Mouse (Mus musculus) granulocyte monocyte progenitor cell, adult 5-6 weeks (primary cell): Measurements from ENCODE around the gene Tprn. TPM values are rescaled to one million over a fixed set of nuclear protein-coding genes. Genes with fewer than 3 reads are reported as not detected.

Experiments used
- total RNA-seq, 2 experiments: library from RNA; stranded (forward) in 1 of 2; stranded (reverse) in 1 of 2; fragments of 200-712, 200-1000 nt in 1 of 2; fragments of >200 nt in 1 of 2; fragmentation: Nextera tagmentation in 1 of 2; gene quantifications; 2 replicates each; pipeline ENCODE4 v1.2.3; 2014 to 2017

Gene Tprn
- total RNA-seq, 2 experiments from 2014 or later, result 7.1 to 15.0 TPM

Other genes with a start within 250 kb of the Tprn start
Only the 30 nearest of the 34 such genes appear.
- not detected in 2 replicates for gene Entpd8, start 182.3 kb upstream of the Tprn start, total RNA-seq (2014; fragmentation: Nextera tagmentation)
- not detected in 2 replicates for gene Entpd8, start 182.3 kb upstream of the Tprn start, total RNA-seq (2017)
- 1.3 TPM in 1 of 2 replicates, not detected in the other for gene Noxa1, start 167.5 kb upstream of the Tprn start, total RNA-seq (2014; fragmentation: Nextera tagmentation)
- gene Noxa1, start 167.5 kb upstream of the Tprn start, total RNA-seq (2017), result not detected in 2 replicates
- gene Nrarp, start 81.9 kb upstream of the Tprn start, total RNA-seq (2014; fragmentation: Nextera tagmentation), result 0.62 TPM in 1 of 2 replicates, not detected in the other
- 0.39 and 0.72 TPM in 2 replicates for gene Nrarp, start 81.9 kb upstream of the Tprn start, total RNA-seq (2017)
- gene Tor4a, start 65.7 kb upstream of the Tprn start, total RNA-seq (2014; fragmentation: Nextera tagmentation), result 14.6 and 20.2 TPM in 2 replicates
- 14.7 and 16.4 TPM in 2 replicates for gene Tor4a, start 65.7 kb upstream of the Tprn start, total RNA-seq (2017)
- 58.5 and 79.5 TPM in 2 replicates for gene Nelfb, start 51.1 kb upstream of the Tprn start, total RNA-seq (2014; fragmentation: Nextera tagmentation)
- 33.7 and 81.1 TPM in 2 replicates for gene Nelfb, start 51.1 kb upstream of the Tprn start, total RNA-seq (2017)
- gene Stpg3, start 48.0 kb upstream of the Tprn start, total RNA-seq (2014; fragmentation: Nextera tagmentation), result not detected in 2 replicates
- gene Stpg3, start 48.0 kb upstream of the Tprn start, total RNA-seq (2017), result not detected in 2 replicates
- gene Fam166a, start 43.9 kb upstream of the Tprn start, total RNA-seq (2014; fragmentation: Nextera tagmentation), result not detected in 2 replicates
- gene Fam166a, start 43.9 kb upstream of the Tprn start, total RNA-seq (2017), result not detected in 2 replicates
- gene Tubb4b, start 37.9 kb upstream of the Tprn start, total RNA-seq (2014; fragmentation: Nextera tagmentation), result 180 and 327 TPM in 2 replicates
- 560 and 623 TPM in 2 replicates for gene Tubb4b, start 37.9 kb upstream of the Tprn start, total RNA-seq (2017)
- gene Slc34a3, start 28.3 kb upstream of the Tprn start, total RNA-seq (2014; fragmentation: Nextera tagmentation), result not detected in 2 replicates
- gene Slc34a3, start 28.3 kb upstream of the Tprn start, total RNA-seq (2017), result not detected in 2 replicates
- not detected in 2 replicates for gene Rnf224, start 25.8 kb upstream of the Tprn start, total RNA-seq (2014; fragmentation: Nextera tagmentation)
- gene Rnf224, start 25.8 kb upstream of the Tprn start, total RNA-seq (2017), result not detected in 2 replicates
- gene Rnf208, start 20.4 kb upstream of the Tprn start, total RNA-seq (2014; fragmentation: Nextera tagmentation), result 0.58 TPM in 1 of 2 replicates, not detected in the other
- not detected in 2 replicates for gene Rnf208, start 20.4 kb upstream of the Tprn start, total RNA-seq (2017)
- gene Cysrt1, start 20.2 kb upstream of the Tprn start, total RNA-seq (2014; fragmentation: Nextera tagmentation), result not detected in 2 replicates
- gene Cysrt1, start 20.2 kb upstream of the Tprn start, total RNA-seq (2017), result not detected in 2 replicates
- gene AL732309.1, start 15.8 kb upstream of the Tprn start, total RNA-seq (2014; fragmentation: Nextera tagmentation), result 5.2 and 16.1 TPM in 2 replicates
- 5.6 and 7.4 TPM in 2 replicates for gene AL732309.1, start 15.8 kb upstream of the Tprn start, total RNA-seq (2017)
- 6.7 and 17.4 TPM in 2 replicates for gene Tmem203, start 7.2 kb upstream of the Tprn start, total RNA-seq (2014; fragmentation: Nextera tagmentation)
- 6.1 and 11.2 TPM in 2 replicates for gene Tmem203, start 7.2 kb upstream of the Tprn start, total RNA-seq (2017)
- gene Ssna1, start 9.8 kb downstream of the Tprn start, total RNA-seq (2014; fragmentation: Nextera tagmentation), result 120 TPM in 2 replicates
- gene Ssna1, start 9.8 kb downstream of the Tprn start, total RNA-seq (2017), result 52.7 and 84.1 TPM in 2 replicates
- 34.7 and 46.0 TPM in 2 replicates for gene Anapc2, start 9.9 kb downstream of the Tprn start, total RNA-seq (2014; fragmentation: Nextera tagmentation)
- 17.8 and 35.7 TPM in 2 replicates for gene Anapc2, start 9.9 kb downstream of the Tprn start, total RNA-seq (2017)
- not detected in 2 replicates for gene Tmem210, start 25.5 kb downstream of the Tprn start, total RNA-seq (2014; fragmentation: Nextera tagmentation)
- gene Tmem210, start 25.5 kb downstream of the Tprn start, total RNA-seq (2017), result not detected in 2 replicates
- gene Lrrc26, start 27.3 kb downstream of the Tprn start, total RNA-seq (2014; fragmentation: Nextera tagmentation), result not detected in 2 replicates
- not detected in 2 replicates for gene Lrrc26, start 27.3 kb downstream of the Tprn start, total RNA-seq (2017)
- not detected in 2 replicates for gene Grin1, start 56.6 kb downstream of the Tprn start, total RNA-seq (2014; fragmentation: Nextera tagmentation)
- not detected in 2 replicates for gene Grin1, start 56.6 kb downstream of the Tprn start, total RNA-seq (2017)
- 36.5 and 37.2 TPM in 2 replicates for gene Man1b1, start 69.7 kb downstream of the Tprn start, total RNA-seq (2014; fragmentation: Nextera tagmentation)
- gene Man1b1, start 69.7 kb downstream of the Tprn start, total RNA-seq (2017), result 34.1 and 38.6 TPM in 2 replicates
- 15.2 and 34.8 TPM in 2 replicates for gene Dpp7, start 93.7 kb downstream of the Tprn start, total RNA-seq (2014; fragmentation: Nextera tagmentation)
- 11.9 and 16.9 TPM in 2 replicates for gene Dpp7, start 93.7 kb downstream of the Tprn start, total RNA-seq (2017)
- 55.6 and 58.1 TPM in 2 replicates for gene Uap1l1, start 103.1 kb downstream of the Tprn start, total RNA-seq (2014; fragmentation: Nextera tagmentation)
- 13.8 and 18.4 TPM in 2 replicates for gene Uap1l1, start 103.1 kb downstream of the Tprn start, total RNA-seq (2017)
- gene Sapcd2, start 109.7 kb downstream of the Tprn start, total RNA-seq (2014; fragmentation: Nextera tagmentation), result 4.5 and 17.1 TPM in 2 replicates
- 7.8 and 17.3 TPM in 2 replicates for gene Sapcd2, start 109.7 kb downstream of the Tprn start, total RNA-seq (2017)
- gene Entpd2, start 133.3 kb downstream of the Tprn start, total RNA-seq (2014; fragmentation: Nextera tagmentation), result not detected in 2 replicates
- gene Entpd2, start 133.3 kb downstream of the Tprn start, total RNA-seq (2017), result not detected in 2 replicates
- gene Npdc1, start 136.7 kb downstream of the Tprn start, total RNA-seq (2014; fragmentation: Nextera tagmentation), result not detected in 2 replicates
- not detected in 2 replicates for gene Npdc1, start 136.7 kb downstream of the Tprn start, total RNA-seq (2017)
- gene Fut7, start 160.6 kb downstream of the Tprn start, total RNA-seq (2014; fragmentation: Nextera tagmentation), result 34.5 and 38.8 TPM in 2 replicates
- 24.8 and 27.3 TPM in 2 replicates for gene Fut7, start 160.6 kb downstream of the Tprn start, total RNA-seq (2017)
- 54.8 and 56.4 TPM in 2 replicates for gene Abca2, start 166.1 kb downstream of the Tprn start, total RNA-seq (2014; fragmentation: Nextera tagmentation)
- 21.0 and 23.1 TPM in 2 replicates for gene Abca2, start 166.1 kb downstream of the Tprn start, total RNA-seq (2017)
- gene Clic3, start 194.2 kb downstream of the Tprn start, total RNA-seq (2014; fragmentation: Nextera tagmentation), result not detected in 2 replicates
- gene Clic3, start 194.2 kb downstream of the Tprn start, total RNA-seq (2017), result 1.4 TPM in 1 of 2 replicates, not detected in the other
- 29.1 and 39.4 TPM in 2 replicates for gene Paxx, start 198.5 kb downstream of the Tprn start, total RNA-seq (2014; fragmentation: Nextera tagmentation)
- 20.2 and 32.5 TPM in 2 replicates for gene Paxx, start 198.5 kb downstream of the Tprn start, total RNA-seq (2017)
- 3.5 and 4.2 TPM in 2 replicates for gene Ptgds, start 207.4 kb downstream of the Tprn start, total RNA-seq (2014; fragmentation: Nextera tagmentation)
- 0.93 TPM in 1 of 2 replicates, not detected in the other for gene Ptgds, start 207.4 kb downstream of the Tprn start, total RNA-seq (2017)